ENCODE assay signal across 8 mouse cellular contexts in genomic region chr7:80143331-80144273, GRCm38 (mm10). TPM values are rescaled to one million over a fixed set of nuclear protein-coding genes. Genes with fewer than 3 reads are reported as not detected.
A peak's percentile ranks its signal among the peaks of the same experiment; 100 is the strongest.
DNase-seq lines count a peak whose midpoint lies in the region; ATAC-seq and TF ChIP-seq lines count a peak whose summit lies in the region.

No protein-coding gene starts in this region.

- dilution Hi-C loops in CH12.LX (cut with MboI; ENCODE audit: extremely low pct_ligation_motif_present, extremely low pct_unique_long_range_greater_than_20kb, low sequenced_read_pairs): no loop called here

- TF ChIP-seq RAD21 in CH12.LX (IDR thresholded peaks at IDR 0.05; ENCODE audit: low read depth, low read length): peak; percentile 18

- in situ Hi-C loops in CH12.LX (cut with MboI; ENCODE audit: low pct_ligation_motif_present, low pct_unique_long_range_greater_than_20kb, low sequenced_read_pairs): loop anchor here (5.0 to 25.0 kb wide), 3 partner anchors 69 to 444 kb away; partner anchors contain the start of gene Man2a2

- H3K4me2 ChIP-seq in CH12.LX (ENCODE audit: insufficient read depth, low read depth, poor library complexity, severe bottlenecking): peak overlapping the region; percentile 60
- H3K4me2 ChIP-seq in hindbrain, embryonic 11.5 days (replicated peaks; ENCODE audit: low read depth, low read length): no peak overlapping the region

- H3K4me1 ChIP-seq in CH12.LX (ENCODE audit: control insufficient read depth in 1 of 2, insufficient read depth in 2 of 2): peaks cover 23 to 52% of the 10 kb centered on the region in 2 experiments
- H3K4me1 ChIP-seq in embryonic facial prominence, embryonic 10.5 days: peaks cover 14% of the 10 kb centered on the region
- H3K4me1 ChIP-seq in hindbrain, embryonic 11.5 days (replicated peaks; ENCODE audit: control insufficient read depth, insufficient read depth, low read length): no peaks in the 10 kb centered on the region

- H3K79me2 ChIP-seq in CH12.LX (replicated peaks; ENCODE audit: control insufficient read depth, extremely low read depth, insufficient read depth, poor library complexity, severe bottlenecking): no peaks in the 10 kb centered on the region

- TF ChIP-seq POLR2A in CH12.LX (IDR thresholded peaks at IDR 0.05; ENCODE audit: low read depth, low read length): no peak; the same call in 1 of the 2 replicates

- peak; percentile 93 for TF ChIP-seq EP300 in CH12.LX (IDR thresholded peaks at IDR 0.05; ENCODE audit: low read length)

- no peak for TF ChIP-seq CTCF in CH12.LX (conservative IDR thresholded peaks at IDR 0.05 in 1 of 2, IDR thresholded peaks at IDR 0.05 in 1 of 2; ENCODE audit: low read depth in 2 of 2, low read length in 2 of 2)

- DNase-seq in A20 (ENCODE audit: low read depth, low spot score) (peak; percentile 96), CH12.LX (ENCODE audit: extremely low read depth) (peak; percentile 97)
- peak; percentile 16 for DNase-seq in embryonic facial prominence, embryonic 10.5 days (ENCODE audit: low spot score)
- peak; percentile 37 for DNase-seq in hindbrain, embryonic 11.5 days (ENCODE audit: low spot score)
- DNase-seq in left cerebral cortex, postnatal 36 days (ENCODE audit: low spot score in 2 of 2): peak; percentile 79 to 80
- DNase-seq in spleen, adult 18-20 months: peak; percentile 70 to 83
- no peak for DNase-seq in gastrocnemius, adult 8-10 months (ENCODE audit: low spot score in 2 of 2)

- WGBS in embryonic facial prominence, embryonic 10.5 days: 45% methylated on average over 22 of the region's 22 CpGs
- WGBS in hindbrain, embryonic 11.5 days: 38% methylated on average over 22 of the region's 22 CpGs

- H3K27me3 ChIP-seq in CH12.LX (replicated peaks): no peaks in the 10 kb centered on the region
- H3K27me3 ChIP-seq in embryonic facial prominence, embryonic 10.5 days (replicated peaks; ENCODE audit: low read depth, poor library complexity, severe bottlenecking): no peaks in the 10 kb centered on the region
- H3K27me3 ChIP-seq in hindbrain, embryonic 11.5 days (ENCODE audit: control insufficient read depth, insufficient read depth, low read length): no peaks in the 10 kb centered on the region

- no peaks in the 10 kb centered on the region for H3K36me3 ChIP-seq in CH12.LX (replicated peaks in 1 of 2; ENCODE audit: control insufficient read depth in 1 of 2, insufficient read depth in 1 of 2, low read length in 1 of 2)
- no peaks in the 10 kb centered on the region for H3K36me3 ChIP-seq in embryonic facial prominence, embryonic 10.5 days (replicated peaks)
- no peaks in the 10 kb centered on the region for H3K36me3 ChIP-seq in hindbrain, embryonic 11.5 days (ENCODE audit: control insufficient read depth, insufficient read depth, low read length)

- H3K4me3 ChIP-seq in CH12.LX (replicated peaks in 1 of 3; ENCODE audit: low read depth in 2 of 3, low read length in 2 of 3, poor library complexity in 1 of 3): peak overlapping the region in 2 of 3 experiments; percentile 10 to 27
- no peak overlapping the region for H3K4me3 ChIP-seq in embryonic facial prominence, embryonic 10.5 days
- H3K4me3 ChIP-seq in hindbrain, embryonic 11.5 days (ENCODE audit: low read depth, low read length): no peak overlapping the region

- peak overlapping the region; percentile 81 for H3K27ac ChIP-seq in CH12.LX (ENCODE audit: insufficient read depth, low read depth)
- peak overlapping the region; percentile 59 for H3K27ac ChIP-seq in embryonic facial prominence, embryonic 10.5 days (replicated peaks)
- H3K27ac ChIP-seq in hindbrain, embryonic 11.5 days (ENCODE audit: low read depth, low read length): peak overlapping the region; percentile 54

- intact Hi-C loops in left cerebral cortex, postnatal 36 days (cut with DNase I): loop anchor here (5.0 kb wide), 1 partner anchor 54 kb away; no protein-coding TSS in a partner anchor

- peak overlapping the region; percentile 49 for H3K9ac ChIP-seq in CH12.LX (ENCODE audit: insufficient read depth, low read depth)
- peak overlapping the region; percentile 23; the same call in 1 of the 2 replicates for H3K9ac ChIP-seq in hindbrain, embryonic 11.5 days (ENCODE audit: low read depth, low read length)

- H3K9me3 ChIP-seq in CH12.LX (replicated peaks; ENCODE audit: low read length): no peaks in the 10 kb centered on the region
- H3K9me3 ChIP-seq in embryonic facial prominence, embryonic 10.5 days: no peaks in the 10 kb centered on the region
- H3K9me3 ChIP-seq in hindbrain, embryonic 11.5 days (ENCODE audit: control insufficient read depth, low read length): no peaks in the 10 kb centered on the region

- ATAC-seq in hindbrain, embryonic 11.5 days (ENCODE audit: low FRiP score): peak; percentile 59
- peak; percentile 13; the same call in 1 of the 2 replicates for ATAC-seq in megakaryocyte-erythroid progenitor cell, adult 5-6 weeks (replicated peaks; ENCODE audit: low FRiP score, low TSS enrichment, poor library complexity, severe bottlenecking)

TF ChIP-seq in CH12.LX, 34 proteins besides CTCF, POLR2A, EP300 and RAD21 (continues in another document):
- TF ChIP-seq MYC (IDR thresholded peaks at IDR 0.05; ENCODE audit: low read depth, low read length): 0 out of 2 replicates have a peak, but pooled peaks have one; percentile 70
- TF ChIP-seq MEF2A (IDR thresholded peaks at IDR 0.05; ENCODE audit: borderline replicate concordance, low read depth, low read length): no peak; the same call in none of the 2 replicates
- no peak for TF ChIP-seq ZKSCAN1 (IDR thresholded peaks at IDR 0.05; ENCODE audit: borderline replicate concordance, low read depth, low read length)
- TF ChIP-seq USF2 (conservative IDR thresholded peaks at IDR 0.05; ENCODE audit: low read depth, low read length): no peak
- TF ChIP-seq USF1 (IDR thresholded peaks at IDR 0.05; ENCODE audit: low read depth, low read length): no peak
- no peak; the same call in 1 of the 2 replicates for TF ChIP-seq HCFC1 (IDR thresholded peaks at IDR 0.05; ENCODE audit: low read depth, low read length)
- TF ChIP-seq CHD2 (IDR thresholded peaks at IDR 0.05; ENCODE audit: low read length): no peak; the same call in none of the 2 replicates
- TF ChIP-seq TCF12 (IDR thresholded peaks at IDR 0.05; ENCODE audit: low read depth, low read length): peak; percentile 98
- TF ChIP-seq SIN3A (IDR thresholded peaks at IDR 0.05; ENCODE audit: low read length): peak; percentile 96
- TF ChIP-seq ETS1 (conservative IDR thresholded peaks at IDR 0.05; ENCODE audit: low read depth, low read length): peak; percentile 98
- no peak for TF ChIP-seq PAX5 (IDR thresholded peaks at IDR 0.05; ENCODE audit: low read length)
- TF ChIP-seq NELFE (IDR thresholded peaks at IDR 0.05; ENCODE audit: low read depth, low read length): peak; percentile 39; the same call in 1 of the 2 replicates
- TF ChIP-seq ZC3H11A (IDR thresholded peaks at IDR 0.05; ENCODE audit: low read depth, low read length): no peak
- peak; percentile 82; the same call in 1 of the 2 replicates for TF ChIP-seq IRF4 (IDR thresholded peaks at IDR 0.05; ENCODE audit: low read depth, low read length)
- no peak; the same call in 1 of the 2 replicates for TF ChIP-seq CHD1 (IDR thresholded peaks at IDR 0.05; ENCODE audit: low read depth, low read length)
- 0 out of 2 replicates have a peak, but pooled peaks have one; percentile 26 for TF ChIP-seq RCOR1 (conservative IDR thresholded peaks at IDR 0.05; ENCODE audit: low read depth, low read length)
- 0 out of 2 replicates have a peak, but pooled peaks have one; percentile 51 for TF ChIP-seq TBP (conservative IDR thresholded peaks at IDR 0.05; ENCODE audit: low read depth, low read length)
- TF ChIP-seq MAZ (IDR thresholded peaks at IDR 0.05; ENCODE audit: low read depth, low read length): peak; percentile 92
- no peak for TF ChIP-seq KAT2A (IDR thresholded peaks at IDR 0.05; ENCODE audit: insufficient replicate concordance, low read length)
- TF ChIP-seq POLR2AphosphoS2 (IDR thresholded peaks at IDR 0.05; ENCODE audit: low read depth, low read length): no peak
- peak; percentile 64; the same call in 1 of the 2 replicates for TF ChIP-seq MAX (IDR thresholded peaks at IDR 0.05; ENCODE audit: low read length)
- TF ChIP-seq NRF1 (IDR thresholded peaks at IDR 0.05; ENCODE audit: low read depth, low read length): peak; percentile 37; the same call in 1 of the 2 replicates
- 0 out of 2 replicates have a peak, but pooled peaks have one; percentile 19 for TF ChIP-seq E2F4 (IDR thresholded peaks at IDR 0.05; ENCODE audit: insufficient replicate concordance, low read depth, low read length)
- no peak for TF ChIP-seq GABPA (IDR thresholded peaks at IDR 0.05; ENCODE audit: insufficient replicate concordance, low read depth, low read length)
- peak; percentile 60 for TF ChIP-seq ELF1 (IDR thresholded peaks at IDR 0.05; ENCODE audit: low read depth, low read length)
- no peak for TF ChIP-seq ZMIZ1 (IDR thresholded peaks at IDR 0.05; ENCODE audit: low read depth, low read length)

RNA-seq across cellular contexts. Expression of gene Idh2, which starts 28.4 kb away (rescaled TPM):
- total RNA-seq in CH12.LX (2012; rRNA removed) (71.1 and 96.4 TPM in 2 replicates), CH12.LX (2014; rRNA removed) (20.8 and 21.5 TPM in 2 replicates)
- polyA plus RNA-seq in CH12.LX (2012; ENCODE audit: insufficient read length, low read depth): 13.6 and 21.1 TPM in 2 replicates
- 522 and 534 TPM in 2 replicates for polyA plus RNA-seq in embryonic facial prominence, embryonic 10.5 days (2016; fragmentation: Nextera tagmentation; extraction: Ambion mirVana)
- polyA plus RNA-seq in hindbrain, embryonic 11.5 days (2014; fragmentation: Nextera tagmentation; extraction: Ambion mirVana): 331 and 352 TPM in 2 replicates
- 10 to 100 TPM; 52.2 to 55.6 TPM for total RNA-seq in left cerebral cortex, postnatal 36 days (2021)
- total RNA-seq in megakaryocyte-erythroid progenitor cell, adult 5-6 weeks (2014; fragmentation: Nextera tagmentation): 80.7 and 102 TPM in 2 replicates
- 117 and 132 TPM in 2 replicates for total RNA-seq in megakaryocyte-erythroid progenitor cell, adult 5-6 weeks (2017)
- 100 to 1,000 TPM; 295 to 383 (median 326) TPM for total RNA-seq in gastrocnemius, adult 8-10 months (2022)

RNA-seq across cellular contexts. Expression of gene Sema4b, which starts 43.0 kb away (rescaled TPM):
- 8.6 and 9.4 TPM in 2 replicates for total RNA-seq in CH12.LX (2012; rRNA removed)
- total RNA-seq in CH12.LX (2014; rRNA removed): 1.3 and 1.5 TPM in 2 replicates
- 5.2 and 6.7 TPM in 2 replicates for polyA plus RNA-seq in CH12.LX (2012; ENCODE audit: insufficient read length, low read depth)
- polyA plus RNA-seq in embryonic facial prominence, embryonic 10.5 days (2016; fragmentation: Nextera tagmentation; extraction: Ambion mirVana): 11.4 and 11.9 TPM in 2 replicates
- polyA plus RNA-seq in hindbrain, embryonic 11.5 days (2014; fragmentation: Nextera tagmentation; extraction: Ambion mirVana): 10.5 and 15.6 TPM in 2 replicates
- total RNA-seq in left cerebral cortex, postnatal 36 days (2021): 10 to 100 TPM; 16.9 to 19.1 TPM
- total RNA-seq in megakaryocyte-erythroid progenitor cell, adult 5-6 weeks (2014; fragmentation: Nextera tagmentation): 8.3 and 13.4 TPM in 2 replicates
- total RNA-seq in megakaryocyte-erythroid progenitor cell, adult 5-6 weeks (2017): 3.2 and 3.4 TPM in 2 replicates
- 1 to 10 TPM in 3 of 4 experiments, under 1 TPM in 1; 0.92 to 2.1 (median 1.5) TPM for total RNA-seq in gastrocnemius, adult 8-10 months (2022)

Comparison
In these comparisons a context has a peak if more than half of its experiments do, and no peak if none do; other contexts are left out.
1. DNase-seq: peak in A20 (single experiment), CH12.LX (single experiment), embryonic facial prominence, embryonic 10.5 days (single experiment), hindbrain, embryonic 11.5 days (single experiment), left cerebral cortex, postnatal 36 days (2 of 2) and spleen, adult 18-20 months (2 of 2); none in gastrocnemius, adult 8-10 months (0 of 2).
2. H3K4me3 ChIP-seq: peak in CH12.LX (2 of 3); none in embryonic facial prominence, embryonic 10.5 days (single experiment) and hindbrain, embryonic 11.5 days (single experiment).
3. Peak in every context shown above with its lines, with median percentiles within 50 percentile points of each other: H3K27ac ChIP-seq.